Mouse (Mus musculus) E14TG2a.4 (cell line): ENCODE measurements around the gene Sgsm1.

Experiments used
- H3K27me3 ChIP-seq: 2 replicates; pipeline ENCODE4 v1.6.1; 2014; ENCODE audit warnings: low read length, control low read depth; ENCODE audit not compliant: insufficient read depth
- H3K36me3 ChIP-seq: 2 replicates; pipeline ENCODE4 v1.6.1; 2014; ENCODE audit warnings: low read length, control low read depth; ENCODE audit not compliant: insufficient read depth
- H3K4me1 ChIP-seq: replicated peaks from 2 replicates; pipeline ENCODE4 v1.6.1; 2014; ENCODE audit warnings: low read depth, low read length, control low read depth
- H3K4me3 ChIP-seq: replicated peaks from 2 replicates; pipeline ENCODE4 v1.5.1; 2014; ENCODE audit warnings: mild to moderate bottlenecking, low read length
- H3K9me3 ChIP-seq: 2 replicates; pipeline ENCODE4 v1.6.1; 2014; ENCODE audit warnings: low read length, control low read depth
- CTCF ChIP-seq: conservative IDR thresholded peaks from 2 replicates; pipeline ENCODE4 v1.5.1; 2014; ENCODE audit warnings: low read length
- NANOG ChIP-seq: IDR thresholded peaks from 2 replicates; pipeline ENCODE4 v1.6.1; 2014; ENCODE audit warnings: borderline replicate concordance, low read length, mixed read lengths
- POU5F1 ChIP-seq: IDR thresholded peaks from 2 replicates; pipeline ENCODE4 v1.6.1; 2014; ENCODE audit warnings: low read length, borderline replicate concordance

The Sgsm1 gene

DNA sequence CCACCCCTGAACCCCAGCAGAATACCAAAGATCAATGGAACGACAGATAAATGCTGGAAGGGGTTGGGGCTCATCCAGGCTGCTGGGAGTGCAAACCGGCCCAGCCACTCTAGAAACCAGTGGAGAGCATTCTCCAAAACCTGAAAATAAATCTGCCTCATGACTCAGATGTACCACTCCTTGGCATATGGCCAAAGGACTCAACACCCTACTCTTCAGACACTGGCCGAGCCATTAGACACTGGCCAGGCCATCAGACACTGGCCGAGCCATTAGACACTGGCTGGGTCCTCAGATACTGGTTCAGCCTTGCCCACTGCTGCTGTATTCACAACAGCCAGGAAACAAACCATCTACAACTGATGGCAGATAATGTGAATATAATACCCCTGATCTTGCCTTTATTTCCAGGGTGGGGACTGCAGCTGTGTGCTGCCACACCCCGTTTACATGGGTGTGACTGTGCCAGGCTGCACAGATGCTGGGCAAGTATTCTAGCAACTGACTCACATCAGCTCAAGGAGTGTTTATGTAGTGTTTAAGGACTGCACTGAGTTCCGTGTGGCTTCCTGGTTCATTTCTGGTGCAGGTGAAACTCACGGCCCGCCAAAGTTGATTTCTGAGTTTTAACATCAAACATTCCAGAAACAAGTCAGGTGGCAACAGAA, 61.2 kb downstream of the Sgsm1 start:
- no peaks in the 10 kb centered on the region for H3K27me3 ChIP-seq
- no peaks in the 10 kb centered on the region for H3K9me3 ChIP-seq
- peaks cover 5% of the 10 kb centered on the region for H3K36me3 ChIP-seq
- H3K4me3 ChIP-seq = no peak overlapping the region
- TF ChIP-seq POU5F1 (no peak), NANOG (no peak), CTCF (no peak)
- H3K4me1 ChIP-seq = peaks cover 5% of the 10 kb centered on the region; the same call in 1 of the 2 replicates

DNA sequence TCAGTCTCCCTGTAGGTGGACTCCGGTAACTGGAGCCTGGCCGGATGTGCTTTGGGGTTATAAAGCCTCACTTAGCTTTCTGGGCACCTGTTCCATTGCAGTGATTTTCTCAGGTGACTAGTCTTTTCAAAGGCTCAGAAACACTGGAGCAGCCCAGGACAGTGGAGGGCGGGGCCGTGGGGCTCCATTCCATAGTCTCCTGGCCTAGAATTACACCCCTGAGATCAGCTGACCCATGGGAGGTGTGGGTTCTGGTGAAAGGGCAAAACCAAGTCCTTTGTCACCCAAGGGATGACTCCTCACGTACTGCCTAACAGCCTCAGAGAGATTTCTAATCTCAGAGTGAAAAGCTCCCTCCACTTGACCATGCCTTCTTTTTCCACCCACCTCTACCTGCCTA, 80.4 kb downstream of the Sgsm1 start:
- Histone ChIP-seq H3K36me3 (no peaks in the 10 kb centered on the region), H3K4me1 (peaks cover 49% of the 10 kb centered on the region), H3K27me3 (peaks cover 5% of the 10 kb centered on the region; the same call in 1 of the 2 replicates), H3K9me3 (no peaks in the 10 kb centered on the region), H3K4me3 (no peak overlapping the region; the same call in 1 of the 2 replicates)
- TF ChIP-seq NANOG (no peak), CTCF (no peak), POU5F1 (no peak)

DNA sequence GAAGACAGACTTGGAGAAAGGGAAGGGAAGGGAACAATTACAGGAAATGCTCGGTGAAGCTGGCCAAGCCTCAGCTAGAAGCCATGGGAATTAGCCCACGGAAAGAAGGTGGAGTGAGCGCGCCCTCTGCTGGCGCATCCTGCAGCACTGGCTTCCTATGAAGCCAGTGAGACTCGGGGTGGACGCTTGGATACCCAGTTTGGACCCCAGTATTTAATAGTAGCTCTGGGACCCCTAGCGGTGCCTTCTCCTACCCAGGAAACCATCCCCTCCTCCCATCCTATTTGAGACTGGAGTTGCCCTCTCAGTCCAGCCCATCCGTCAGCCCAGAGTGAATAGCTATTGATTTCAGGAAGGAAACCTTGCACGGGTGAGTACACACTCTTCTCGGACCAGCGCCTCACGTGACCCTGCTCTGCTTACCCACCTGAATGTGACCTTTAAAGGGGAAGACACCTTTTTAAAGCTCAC, 83.9 kb downstream of the Sgsm1 start, which contains the start of gene Tmem211:
Tmem211 (plus strand) TSS at position 278 of the 471 bp plus-strand sequence.
- Histone ChIP-seq H3K9me3 (no peaks in the 10 kb centered on the region), H3K36me3 (no peaks in the 10 kb centered on the region), H3K4me1 (peaks cover 66% of the 10 kb centered on the region), H3K27me3 (no peaks in the 10 kb centered on the region), H3K4me3 (peak within 1 kb of the TSS; percentile 60)
- TF ChIP-seq NANOG (no peak), POU5F1 (no peak), CTCF (peak; percentile 80)

- TF ChIP-seq CTCF (no peak), NANOG (no peak), POU5F1 (no peak)
- peak overlapping the region; percentile 60 for H3K4me3 ChIP-seq
- H3K4me1 ChIP-seq = peaks cover 61% of the 10 kb centered on the region
- H3K36me3 ChIP-seq = no peaks in the 10 kb centered on the region
- no peaks in the 10 kb centered on the region for H3K9me3 ChIP-seq
- no peaks in the 10 kb centered on the region for H3K27me3 ChIP-seq
Observed at GRCm38 (mm10) chr5:113225686-113226435, 84.7 kb downstream of the Sgsm1 start.

DNA sequence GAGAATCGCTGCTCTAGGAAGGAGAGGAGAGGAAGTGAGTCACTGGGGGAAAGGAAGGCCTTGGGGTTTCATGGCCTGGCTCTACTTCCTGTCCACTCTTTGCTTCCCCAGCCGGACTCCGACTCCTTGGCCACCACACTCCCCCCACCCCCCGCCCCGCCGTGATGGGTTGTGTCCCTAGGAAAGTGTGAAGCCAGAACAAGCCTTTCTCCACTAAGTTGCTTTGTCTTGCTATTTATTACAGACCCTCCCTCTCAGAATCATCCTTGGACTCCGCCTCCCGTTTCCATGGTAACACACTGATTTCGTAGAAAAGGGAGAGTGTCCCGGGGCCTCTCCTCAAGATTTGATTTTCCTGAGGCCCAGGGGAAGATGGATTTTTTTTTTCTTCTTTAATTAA, 85.3 kb downstream of the Sgsm1 start:
- TF ChIP-seq CTCF (no peak), NANOG (no peak), POU5F1 (no peak)
- H3K9me3 ChIP-seq = no peaks in the 10 kb centered on the region
- H3K4me1 ChIP-seq = peaks cover 57% of the 10 kb centered on the region
- peaks cover 2% of the 10 kb centered on the region for H3K27me3 ChIP-seq
- H3K4me3 ChIP-seq = peak overlapping the region; percentile 60
- no peaks in the 10 kb centered on the region for H3K36me3 ChIP-seq

GRCm38 (mm10) chr5:113223888-113224287, 86.7 kb downstream of the Sgsm1 start:
- H3K4me3 ChIP-seq = peak overlapping the region; percentile 50
- peaks cover 62% of the 10 kb centered on the region for H3K4me1 ChIP-seq
- no peaks in the 10 kb centered on the region for H3K9me3 ChIP-seq
- no peaks in the 10 kb centered on the region for H3K36me3 ChIP-seq
- TF ChIP-seq CTCF = no peak
- no peak for TF ChIP-seq POU5F1
- TF ChIP-seq NANOG = no peak
- peaks cover 16% of the 10 kb centered on the region for H3K27me3 ChIP-seq

DNA sequence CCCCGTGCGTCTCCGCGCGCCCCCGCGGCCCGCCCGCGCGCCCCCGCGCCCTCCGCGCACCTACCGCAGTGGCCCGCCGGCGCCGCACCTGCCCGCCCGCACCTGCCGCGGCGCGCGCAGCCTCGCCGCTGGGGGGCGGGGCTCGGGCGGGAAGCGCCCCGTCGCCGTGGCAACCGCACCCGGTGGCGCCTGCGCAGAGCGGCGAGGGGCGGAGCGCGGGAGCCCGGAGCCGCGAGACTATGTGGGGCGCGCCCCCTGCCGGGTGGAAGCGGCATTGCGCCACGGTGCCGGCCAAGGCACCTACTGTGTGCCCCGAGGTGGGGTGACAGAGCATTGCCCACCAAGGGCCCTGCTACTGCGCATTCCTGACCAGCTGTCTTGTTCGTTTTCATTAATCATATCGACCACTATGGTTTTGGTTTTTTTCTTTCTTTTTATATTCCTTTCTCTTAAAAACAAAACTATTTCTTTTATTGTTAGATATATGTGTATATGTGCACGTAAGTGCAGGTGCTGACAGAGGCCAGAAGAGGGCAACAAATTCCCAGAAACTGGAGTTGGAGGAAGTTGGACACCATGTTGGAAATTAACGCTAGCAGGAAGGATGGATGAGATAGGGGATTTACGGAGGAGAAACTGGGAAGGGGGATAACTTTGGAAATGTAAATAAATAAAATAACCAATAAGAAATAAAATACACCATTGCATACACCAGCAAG, 89.3 kb downstream of the Sgsm1 start, which contains the start of gene 2900026A02Rik:
2900026A02Rik (minus strand) TSS at position 90 of the 719 bp plus-strand sequence.
- Histone ChIP-seq H3K9me3 (no peaks in the 10 kb centered on the region), H3K4me1 (peaks cover 70% of the 10 kb centered on the region), H3K27me3 (peaks cover 20% of the 10 kb centered on the region), H3K4me3 (peak within 1 kb of the TSS; percentile 90), H3K36me3 (no peaks in the 10 kb centered on the region)
- no peak for TF ChIP-seq NANOG
- peak; percentile 52 for TF ChIP-seq CTCF
